Mouse (Mus musculus) forebrain, embryonic 10.5 days (tissue): ENCODE results near the gene Efhd1. TPM values are rescaled to one million over a fixed set of nuclear protein-coding genes. Genes with fewer than 3 reads are reported as not detected.

Source experiments
- DNase-seq: peaks from one replicate; pipeline ENCODE4 v3.0.0-alpha.2; 2017; ENCODE audit warnings: low spot score; ENCODE audit errors: extremely low spot score
- H3K27ac ChIP-seq: fragments of 300-500 bp; sonication (generic); 2 replicates; pipeline ENCODE4 v1.5.1; 2016; ENCODE audit warnings: mild to moderate bottlenecking
- H3K27me3 ChIP-seq: fragments of 300-500 bp; sonication (generic); 2 replicates; pipeline ENCODE4 v1.6.1; 2016; ENCODE audit warnings: mild to moderate bottlenecking; ENCODE audit not compliant: poor library complexity, severe bottlenecking
- H3K36me3 ChIP-seq: fragments of 300-500 bp; sonication (generic); replicated peaks from 2 replicates; pipeline ENCODE4 v1.6.1; 2016; ENCODE audit warnings: mild to moderate bottlenecking, moderate library complexity
- H3K4me1 ChIP-seq: fragments of 300-500 bp; sonication (generic); 2 replicates; pipeline ENCODE4 v1.6.1; 2016
- H3K4me3 ChIP-seq: fragments of 300-500 bp; sonication (generic); 2 replicates; pipeline ENCODE4 v1.5.1; 2016; ENCODE audit warnings: mild to moderate bottlenecking, moderate library complexity
- H3K9me3 ChIP-seq: fragments of 300-500 bp; sonication (generic); 2 replicates; pipeline ENCODE4 v1.6.1; 2016; ENCODE audit warnings: mild to moderate bottlenecking, moderate library complexity
- WGBS: fragments of 180-500 bp; shearing (Covaris S2); methylation state at CpG from one replicate; pipeline ENCODE4 v1.1.7; 2016; 5-methylcytosine and 5-hydroxymethylcytosine counted together
- polyA plus RNA-seq: library from polyadenylated mRNA; unstranded; fragments of >200 nt; fragmentation: Nextera tagmentation; extraction: Ambion mirVana; gene quantifications from 2 replicates; pipeline ENCODE4 v1.2.1, GENCODE M21; 2016

Efhd1 gene
- polyA plus RNA-seq, 1 experiment from 2014 or later: 1.6 TPM

GRCm38 (mm10) chr1:87316672-87317071 lies 52.5 kb downstream of the Efhd1 start:
- Histone ChIP-seq H3K4me1 (no peaks in the 10 kb centered on the region), H3K36me3 (no peaks in the 10 kb centered on the region), H3K9me3 (peaks cover 32% of the 10 kb centered on the region), H3K27ac (no peak overlapping the region), H3K27me3 (no peaks in the 10 kb centered on the region), H3K4me3 (no peak overlapping the region)
- WGBS: 77% methylated on average over 3 of the region's 3 CpGs
- no peak for DNase-seq

- 13% methylated on average over 1 of the region's 1 CpGs for WGBS
- Histone ChIP-seq H3K27ac (no peak overlapping the region), H3K4me1 (no peaks in the 10 kb centered on the region), H3K4me3 (no peak overlapping the region), H3K27me3 (no peaks in the 10 kb centered on the region), H3K36me3 (no peaks in the 10 kb centered on the region), H3K9me3 (peaks cover 33% of the 10 kb centered on the region)
- no peak for DNase-seq
Observed at GRCm38 (mm10) chr1:87321071-87321470, 56.9 kb downstream of the Efhd1 start.

GRCm38 (mm10) chr1:87322778-87323177 lies 58.6 kb downstream of the Efhd1 start:
- 91% methylated on average over 3 of the region's 3 CpGs for WGBS
- no peak for DNase-seq

GRCm38 (mm10) chr1:87324649-87325048 lies 60.5 kb downstream of the Efhd1 start:
- Histone ChIP-seq H3K9me3 (peaks cover 21% of the 10 kb centered on the region), H3K4me1 (peaks cover 20% of the 10 kb centered on the region), H3K27ac (no peak overlapping the region), H3K4me3 (no peak overlapping the region), H3K27me3 (no peaks in the 10 kb centered on the region), H3K36me3 (peaks cover 6% of the 10 kb centered on the region)
- no peak for DNase-seq

More at GRCm38 (mm10) chr1:87322778-87323177, 58.6 kb downstream of the Efhd1 start:
- H3K36me3 ChIP-seq: no peaks in the 10 kb centered on the region
- H3K4me1 ChIP-seq: peaks cover 8% of the 10 kb centered on the region
- no peak overlapping the region for H3K4me3 ChIP-seq
- H3K27me3 ChIP-seq: no peaks in the 10 kb centered on the region
- H3K27ac ChIP-seq: no peak overlapping the region
- H3K9me3 ChIP-seq: peaks cover 33% of the 10 kb centered on the region

- peaks cover 23% of the 10 kb centered on the region for H3K36me3 ChIP-seq
- H3K27ac ChIP-seq: peak within 1 kb of the TSS; percentile 97
- H3K27me3 ChIP-seq: no peaks in the 10 kb centered on the region
- peak within 1 kb of the TSS; percentile 99 for H3K4me3 ChIP-seq
- no peaks in the 10 kb centered on the region for H3K9me3 ChIP-seq
- WGBS: 0% methylated on average over 33 of the region's 36 CpGs
- peaks cover 20% of the 10 kb centered on the region for H3K4me1 ChIP-seq
- DNase-seq: peak; percentile 99
Observed at GRCm38 (mm10) chr1:87326742-87327163, 62.6 kb downstream of the Efhd1 start, which contains the start of gene Gigyf2. Gene Gigyf2 (plus strand): TSS chr1:87326998.

GRCm38 (mm10) chr1:87327165-87327861 lies 63.1 kb downstream of the Efhd1 start:
- WGBS: under 1% methylated on average over 49 of the region's 53 CpGs
- H3K27me3 ChIP-seq: no peaks in the 10 kb centered on the region
- peaks cover 25% of the 10 kb centered on the region for H3K36me3 ChIP-seq
- H3K4me3 ChIP-seq: peak overlapping the region; percentile 99
- DNase-seq: no peak
- peaks cover 20% of the 10 kb centered on the region for H3K4me1 ChIP-seq
- peak overlapping the region; percentile 97 for H3K27ac ChIP-seq
- no peaks in the 10 kb centered on the region for H3K9me3 ChIP-seq

- H3K27me3 ChIP-seq: no peaks in the 10 kb centered on the region
- WGBS: 94% methylated on average over 4 of the region's 4 CpGs
- H3K4me1 ChIP-seq: peaks cover 16% of the 10 kb centered on the region
- H3K27ac ChIP-seq: no peak overlapping the region
- peaks cover 68% of the 10 kb centered on the region for H3K36me3 ChIP-seq
- H3K4me3 ChIP-seq: no peak overlapping the region
- no peaks in the 10 kb centered on the region for H3K9me3 ChIP-seq
- no peak for DNase-seq
Observed at GRCm38 (mm10) chr1:87331774-87332173, 67.6 kb downstream of the Efhd1 start.

- no peak overlapping the region for H3K27ac ChIP-seq
- no peaks in the 10 kb centered on the region for H3K27me3 ChIP-seq
- no peak for DNase-seq
- H3K4me3 ChIP-seq: no peak overlapping the region
- H3K4me1 ChIP-seq: no peaks in the 10 kb centered on the region
- 91% methylated on average over 2 of the region's 2 CpGs for WGBS
- no peaks in the 10 kb centered on the region for H3K9me3 ChIP-seq
- peaks cover 32% of the 10 kb centered on the region for H3K36me3 ChIP-seq
Observed at GRCm38 (mm10) chr1:87350576-87350975, 86.4 kb downstream of the Efhd1 start.

GRCm38 (mm10) chr1:87360276-87360675 lies 96.1 kb downstream of the Efhd1 start:
- no peaks in the 10 kb centered on the region for H3K4me1 ChIP-seq
- no peak for DNase-seq
- H3K27ac ChIP-seq: no peak overlapping the region
- no peak overlapping the region for H3K4me3 ChIP-seq
- H3K9me3 ChIP-seq: no peaks in the 10 kb centered on the region
- no peaks in the 10 kb centered on the region for H3K27me3 ChIP-seq
- WGBS: 76% methylated on average over 1 of the region's 1 CpGs
- H3K36me3 ChIP-seq: peaks cover 19% of the 10 kb centered on the region

Other genes starting within 250 kb of the Efhd1 start
- gene Alppl2, start 174.4 kb upstream of the Efhd1 start, polyA plus RNA-seq: not detected in 2 replicates
- gene Alpi, start 162.8 kb upstream of the Efhd1 start, polyA plus RNA-seq: not detected in 2 replicates
- not detected in 2 replicates for gene Akp3, start 139.4 kb upstream of the Efhd1 start, polyA plus RNA-seq
- 1.1 and 1.2 TPM in 2 replicates for gene Ecel1, start 107.8 kb upstream of the Efhd1 start, polyA plus RNA-seq
- not detected in 2 replicates for gene Prss56, start 81.0 kb upstream of the Efhd1 start, polyA plus RNA-seq
- not detected in 2 replicates for gene Chrnd, start 73.8 kb upstream of the Efhd1 start, polyA plus RNA-seq
- gene Chrng, start 59.7 kb upstream of the Efhd1 start, polyA plus RNA-seq: 0.36 TPM in 1 of 2 replicates, not detected in the other
- 162 and 168 TPM in 2 replicates for gene Eif4e2, start 50.4 kb upstream of the Efhd1 start, polyA plus RNA-seq
- 47.4 and 52.6 TPM in 2 replicates for gene Gigyf2, start 62.6 kb downstream of the Efhd1 start, polyA plus RNA-seq
- gene Kcnj13, start 130.4 kb downstream of the Efhd1 start, polyA plus RNA-seq: 0.55 and 0.58 TPM in 2 replicates
- gene Snorc, start 205.9 kb downstream of the Efhd1 start, polyA plus RNA-seq: not detected in 2 replicates
- not detected in 2 replicates for gene Neu2, start 245.5 kb downstream of the Efhd1 start, polyA plus RNA-seq